ENCODE assay signal across 8 mouse cellular contexts in genomic region chr2:27079152-27079584, GRCm38 (mm10). TPM values are rescaled to one million over a fixed set of nuclear protein-coding genes. Genes with fewer than 3 reads are reported as not detected.
A peak's percentile ranks its signal among the peaks of the same experiment; 100 is the strongest.
DNase-seq lines count a peak whose midpoint lies in the region; ATAC-seq lines count a peak whose summit lies in the region.

Gene Adamtsl2 (plus strand): TSS chr2:27079379.

- DNase-seq in adipocyte (ENCODE audit: low spot score), result peak; percentile 80
- peak; percentile 51 to 83 for DNase-seq in cerebellum, postnatal 4 days (ENCODE audit: low spot score in 2 of 2)
- DNase-seq in gastrocnemius, adult 8-10 months (ENCODE audit: low spot score in 2 of 2), result peak; percentile 43 to 74
- DNase-seq in layer of hippocampus, postnatal 14 days (ENCODE audit: low spot score in 2 of 2), result peak; percentile 59 to 67
- peak; percentile 89 for DNase-seq in lung, postnatal 14 days
- peak; percentile 87 for DNase-seq in retina, postnatal 1 day

- peak within 1 kb of the TSS; percentile 71 for H3K27ac ChIP-seq in hindbrain, embryonic 12.5 days

- no peaks in the 10 kb centered on the region for H3K9me3 ChIP-seq in hindbrain, embryonic 12.5 days (replicated peaks)

- peak within 1 kb of the TSS; percentile 33 for H3K4me2 ChIP-seq in hindbrain, embryonic 12.5 days (replicated peaks)

- 0 out of 2 replicates have a peak within 1 kb of the TSS, but pooled peaks have one; percentile 5 for H3K9ac ChIP-seq in hindbrain, embryonic 12.5 days

- H3K36me3 ChIP-seq in hindbrain, embryonic 12.5 days, result no peaks in the 10 kb centered on the region

- H3K4me1 ChIP-seq in hindbrain, embryonic 12.5 days, result peaks cover 32% of the 10 kb centered on the region

- 4% methylated on average over 10 of the region's 10 CpGs for WGBS in hindbrain, embryonic 12.5 days

- H3K4me3 ChIP-seq in hindbrain, embryonic 12.5 days, result peak within 1 kb of the TSS; percentile 1; the same call in 1 of the 2 replicates

- H3K27me3 ChIP-seq in hindbrain, embryonic 12.5 days, result peaks cover 13% of the 10 kb centered on the region; the same call in 1 of the 2 replicates

- ATAC-seq in hindbrain, embryonic 12.5 days (ENCODE audit: low FRiP score), result peak; percentile 79
- ATAC-seq in erythroblast, adult 5-6 weeks (replicated peaks; ENCODE audit: low FRiP score, poor library complexity, severe bottlenecking), result no peak

RNA-seq across cellular contexts. Expression of gene Adamtsl2, which starts in this region (rescaled TPM):
- 1 to 10 TPM in 3 of 4 experiments, under 1 TPM in 1; 0.99 to 2.2 (median 1.5) TPM for total RNA-seq in gastrocnemius, adult 8-10 months (2022)
- polyA plus RNA-seq in hindbrain, embryonic 12.5 days (2016; fragmentation: Nextera tagmentation; extraction: Ambion mirVana), result 6.1 and 9.0 TPM in 2 replicates
- 10 to 100 TPM; 12.7 to 14.7 TPM for total RNA-seq in layer of hippocampus, postnatal 14 days (2021)
- total RNA-seq in erythroblast, adult 5-6 weeks (2015; ENCODE audit: low replicate concordance), result not detected in 2 replicates
- total RNA-seq in erythroblast, adult 5-6 weeks (2017; ENCODE audit: low replicate concordance), result not detected in 2 replicates

Comparison
In these comparisons a context has a peak if more than half of its experiments do, and no peak if none do; other contexts are left out.
1. RNA of gene Adamtsl2 (total RNA-seq): 12.7 to 14.7 TPM in layer of hippocampus, postnatal 14 days; 0.99 to 2.2 TPM in gastrocnemius, adult 8-10 months and not detected in erythroblast, adult 5-6 weeks; every median in the first group is over 4 times any median in the second.
2. Peak in every context shown above with its lines, with median percentiles within 50 percentile points of each other: DNase-seq.